Mouse (Mus musculus): ENCODE data around the gene Sh3pxd2a. TPM values are rescaled to one million over a fixed set of nuclear protein-coding genes. Genes with fewer than 3 reads are reported as not detected.

Gene Sh3pxd2a
- total and polyA plus RNA-seq, 3 experiments = 33.1 to 90.0 (median 68.2) TPM

- no peak for DNase-seq
Observed at GRCm38 (mm10) chr19:47439726-47440434, 24.3 kb downstream of the Sh3pxd2a start.

- peak; percentile 57 for DNase-seq
Observed at GRCm38 (mm10) chr19:47438445-47438844, 25.8 kb downstream of the Sh3pxd2a start.

- no peak for DNase-seq
Observed at GRCm38 (mm10) chr19:47437040-47437439, 27.2 kb downstream of the Sh3pxd2a start.

GRCm38 (mm10) chr19:47436236-47436635, 28.0 kb downstream of the Sh3pxd2a start:
- peak; percentile 86 for DNase-seq

GRCm38 (mm10) chr19:47434655-47435054, 29.5 kb downstream of the Sh3pxd2a start:
- no peak for DNase-seq

GRCm38 (mm10) chr19:47432339-47432738, 31.9 kb downstream of the Sh3pxd2a start:
- DNase-seq = peak; percentile 32

GRCm38 (mm10) chr19:47431189-47431931, 32.8 kb downstream of the Sh3pxd2a start:
- DNase-seq = no peak

- DNase-seq = no peak
Observed at GRCm38 (mm10) chr19:47430160-47430559, 34.0 kb downstream of the Sh3pxd2a start.

- no peak for DNase-seq
Observed at GRCm38 (mm10) chr19:47429245-47429644, 35.0 kb downstream of the Sh3pxd2a start.

GRCm38 (mm10) chr19:47428794-47429193, 35.4 kb downstream of the Sh3pxd2a start:
- DNase-seq = no peak

- no peak for DNase-seq
Observed at GRCm38 (mm10) chr19:47427841-47428789, 36.1 kb downstream of the Sh3pxd2a start.

GRCm38 (mm10) chr19:47423632-47424031, 40.6 kb downstream of the Sh3pxd2a start:
- no peak for DNase-seq

GRCm38 (mm10) chr19:47421128-47421898, 42.9 kb downstream of the Sh3pxd2a start:
- DNase-seq = no peak

- no peak for DNase-seq
Observed at GRCm38 (mm10) chr19:47420539-47420938, 43.7 kb downstream of the Sh3pxd2a start.

GRCm38 (mm10) chr19:47419208-47419607, 45.0 kb downstream of the Sh3pxd2a start:
- no peak for DNase-seq

- peak; percentile 57 for DNase-seq
Observed at GRCm38 (mm10) chr19:47416161-47416560, 48.0 kb downstream of the Sh3pxd2a start.

GRCm38 (mm10) chr19:47414142-47414905, 49.9 kb downstream of the Sh3pxd2a start:
- DNase-seq = no peak

- DNase-seq = no peak
Observed at GRCm38 (mm10) chr19:47413458-47414005, 50.7 kb downstream of the Sh3pxd2a start.

- DNase-seq = no peak
Observed at GRCm38 (mm10) chr19:47412566-47413248, 51.5 kb downstream of the Sh3pxd2a start.

- DNase-seq = no peak
Observed at GRCm38 (mm10) chr19:47410301-47410700, 53.9 kb downstream of the Sh3pxd2a start.
